Mouse (Mus musculus): ENCODE measurements around the gene Cotl1. TPM values are rescaled to one million over a fixed set of nuclear protein-coding genes. Genes with fewer than 3 reads are reported as not detected.

Cotl1 gene
- polyA plus RNA-seq, 1 experiment from 2014 or later = 158 TPM

- WGBS = 46% methylated on average over 9 of the region's 9 CpGs
- no peak overlapping the region for H3K4me3 ChIP-seq (replicated peaks)
- no peaks in the 10 kb centered on the region for H3K27me3 ChIP-seq (replicated peaks)
- no peak overlapping the region for H3K4me2 ChIP-seq
- H3K9ac ChIP-seq (replicated peaks) = no peak overlapping the region
- no peak for ATAC-seq (ENCODE audit: low FRiP score)
- H3K27ac ChIP-seq (replicated peaks) = no peak overlapping the region
- H3K9me3 ChIP-seq (replicated peaks) = no peaks in the 10 kb centered on the region
- peaks cover 15% of the 10 kb centered on the region for H3K4me1 ChIP-seq
- no peaks in the 10 kb centered on the region for H3K36me3 ChIP-seq
Observed at GRCm38 (mm10) chr8:119784141-119784574, 56.2 kb downstream of the Cotl1 start.

DNA sequence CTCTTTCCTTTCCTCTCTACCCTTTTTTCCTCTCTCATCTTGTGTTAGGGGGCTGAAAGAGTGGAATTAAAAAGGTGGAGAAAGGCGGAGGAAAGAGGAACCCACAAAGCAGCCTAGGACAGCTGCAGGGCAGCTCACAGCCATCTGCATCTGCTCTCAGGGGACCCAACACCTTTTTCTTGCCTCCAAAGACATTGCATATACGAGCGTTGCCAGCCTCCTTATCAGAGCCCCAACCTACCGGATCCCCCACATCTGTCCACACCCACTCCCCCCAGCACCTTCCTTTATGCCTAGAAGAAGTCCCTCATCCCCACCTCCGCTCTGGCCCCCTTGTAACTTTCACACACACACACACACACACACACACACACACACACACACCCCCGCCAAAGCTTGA lies 56.8 kb downstream of the Cotl1 start:
- H3K36me3 ChIP-seq = no peaks in the 10 kb centered on the region
- no peak for ATAC-seq (ENCODE audit: low FRiP score)
- no peaks in the 10 kb centered on the region for H3K9me3 ChIP-seq (replicated peaks)
- H3K4me2 ChIP-seq = no peak overlapping the region
- no peak overlapping the region for H3K4me3 ChIP-seq (replicated peaks)
- H3K27me3 ChIP-seq (replicated peaks) = no peaks in the 10 kb centered on the region
- 75% methylated on average over 6 of the region's 6 CpGs for WGBS
- peaks cover 21% of the 10 kb centered on the region for H3K4me1 ChIP-seq
- no peak overlapping the region for H3K27ac ChIP-seq (replicated peaks)
- no peak overlapping the region for H3K9ac ChIP-seq (replicated peaks)

GRCm38 (mm10) chr8:119782715-119783114 lies 57.6 kb downstream of the Cotl1 start:
- H3K36me3 ChIP-seq = no peaks in the 10 kb centered on the region
- ATAC-seq (ENCODE audit: low FRiP score) = no peak
- no peak overlapping the region for H3K4me2 ChIP-seq
- H3K27ac ChIP-seq (replicated peaks) = no peak overlapping the region
- WGBS = 5% methylated on average over 5 of the region's 5 CpGs
- H3K27me3 ChIP-seq (replicated peaks) = no peaks in the 10 kb centered on the region
- no peaks in the 10 kb centered on the region for H3K9me3 ChIP-seq (replicated peaks)
- H3K9ac ChIP-seq (replicated peaks) = no peak overlapping the region
- H3K4me3 ChIP-seq (replicated peaks) = no peak overlapping the region
- peaks cover 27% of the 10 kb centered on the region for H3K4me1 ChIP-seq

GRCm38 (mm10) chr8:119781086-119781840 lies 59.1 kb downstream of the Cotl1 start:
- no peak overlapping the region for H3K4me3 ChIP-seq (replicated peaks)
- 71% methylated on average over 4 of the region's 4 CpGs for WGBS
- no peaks in the 10 kb centered on the region for H3K36me3 ChIP-seq
- H3K9me3 ChIP-seq (replicated peaks) = no peaks in the 10 kb centered on the region
- no peak for ATAC-seq (ENCODE audit: low FRiP score)
- H3K4me1 ChIP-seq = peaks cover 38% of the 10 kb centered on the region
- no peak overlapping the region for H3K9ac ChIP-seq (replicated peaks)
- H3K27ac ChIP-seq (replicated peaks) = no peak overlapping the region
- H3K27me3 ChIP-seq (replicated peaks) = no peaks in the 10 kb centered on the region
- H3K4me2 ChIP-seq = no peak overlapping the region

GRCm38 (mm10) chr8:119780402-119781049 lies 59.8 kb downstream of the Cotl1 start:
- Histone ChIP-seq H3K9ac (replicated peaks) (no peak overlapping the region), H3K4me3 (replicated peaks) (no peak overlapping the region), H3K36me3 (no peaks in the 10 kb centered on the region), H3K9me3 (replicated peaks) (no peaks in the 10 kb centered on the region), H3K27me3 (replicated peaks) (no peaks in the 10 kb centered on the region), H3K4me1 (peaks cover 31% of the 10 kb centered on the region), H3K4me2 (no peak overlapping the region), H3K27ac (replicated peaks) (no peak overlapping the region)
- ATAC-seq (ENCODE audit: low FRiP score) = no peak
- WGBS = 81% methylated on average over 9 of the region's 9 CpGs

DNA sequence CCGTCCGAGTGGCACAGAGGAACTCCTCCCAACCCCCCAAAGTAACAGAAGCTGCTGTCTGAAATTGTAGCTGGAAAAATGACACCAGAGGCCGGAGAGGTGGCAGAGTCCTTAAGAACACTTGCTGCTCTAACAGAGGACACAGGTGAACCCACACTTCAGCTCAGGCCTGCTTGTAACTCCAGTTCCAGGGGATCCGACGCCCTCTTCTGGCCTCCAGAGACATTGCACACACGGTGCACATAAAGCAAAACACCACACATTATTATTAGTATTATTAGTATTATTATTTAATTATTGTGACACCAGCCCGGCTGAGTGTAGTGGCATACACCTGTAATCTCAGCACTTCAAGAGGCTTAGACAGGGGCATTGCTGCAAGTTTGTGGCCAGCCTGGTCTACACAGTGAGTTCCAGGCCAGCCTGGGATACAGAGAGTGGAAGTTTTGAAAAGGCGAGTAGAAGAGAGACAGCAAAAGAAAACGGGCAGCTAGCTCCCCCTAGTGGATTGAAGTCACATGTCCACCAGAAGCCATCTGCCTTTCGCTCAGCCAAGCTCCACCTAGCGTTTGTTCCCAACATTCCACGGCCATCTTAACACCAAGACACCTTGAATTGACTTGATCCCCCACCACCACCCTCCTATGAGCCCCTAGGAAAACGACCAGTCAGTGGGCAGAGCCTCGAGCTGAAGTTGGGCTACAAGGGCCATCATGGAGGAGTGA lies 61.2 kb downstream of the Cotl1 start:
- ATAC-seq (ENCODE audit: low FRiP score) = no peak
- H3K4me2 ChIP-seq = peak overlapping the region; percentile 93
- no peaks in the 10 kb centered on the region for H3K36me3 ChIP-seq
- no peaks in the 10 kb centered on the region for H3K27me3 ChIP-seq (replicated peaks)
- peak overlapping the region; percentile 37; the same call in 1 of the 2 replicates for H3K9ac ChIP-seq (replicated peaks)
- no peaks in the 10 kb centered on the region for H3K9me3 ChIP-seq (replicated peaks)
- peak overlapping the region; percentile 90 for H3K27ac ChIP-seq (replicated peaks)
- 24% methylated on average over 14 of the region's 14 CpGs for WGBS
- peaks cover 29% of the 10 kb centered on the region for H3K4me1 ChIP-seq
- no peak overlapping the region for H3K4me3 ChIP-seq (replicated peaks)

DNA sequence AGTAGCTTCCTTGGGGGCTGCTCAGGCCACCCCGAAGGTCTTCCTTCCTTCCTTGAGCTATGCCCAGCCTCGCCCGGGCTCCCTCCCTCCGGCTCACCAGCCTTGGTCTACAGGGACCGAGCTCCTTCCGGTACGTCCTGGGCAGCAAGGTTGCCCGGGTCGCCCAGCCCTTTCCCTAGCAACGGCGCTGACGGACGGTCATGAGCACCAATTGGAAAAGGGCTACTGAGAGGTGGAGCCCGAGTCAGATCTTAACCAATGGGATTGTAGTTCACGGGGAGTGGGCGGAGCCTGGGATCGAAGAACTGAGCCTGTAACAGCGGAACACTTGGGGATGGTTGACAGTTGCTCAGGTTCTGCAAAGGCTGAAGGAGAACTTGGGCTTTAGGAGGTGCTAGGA lies 62.1 kb downstream of the Cotl1 start, which contains the start of gene Tldc1:
Tldc1 (minus strand) TSS at position 154 of the 400 bp plus-strand sequence.
- Histone ChIP-seq H3K27ac (replicated peaks) (peak within 1 kb of the TSS; percentile 90), H3K27me3 (replicated peaks) (no peaks in the 10 kb centered on the region), H3K36me3 (no peaks in the 10 kb centered on the region), H3K9ac (replicated peaks) (peak within 1 kb of the TSS; percentile 79), H3K4me2 (peak within 1 kb of the TSS; percentile 93), H3K9me3 (replicated peaks) (no peaks in the 10 kb centered on the region), H3K4me1 (peaks cover 29% of the 10 kb centered on the region), H3K4me3 (replicated peaks) (peak within 1 kb of the TSS; percentile 67)
- WGBS = under 1% methylated on average over 18 of the region's 18 CpGs
- ATAC-seq (ENCODE audit: low FRiP score) = peak; percentile 97

- ATAC-seq (ENCODE audit: low FRiP score) = no peak; the same call in 1 of the 2 replicates
- Histone ChIP-seq H3K27ac (replicated peaks) (peak overlapping the region; percentile 90), H3K4me1 (peaks cover 29% of the 10 kb centered on the region), H3K36me3 (no peaks in the 10 kb centered on the region), H3K9ac (replicated peaks) (peak overlapping the region; percentile 79), H3K27me3 (replicated peaks) (no peaks in the 10 kb centered on the region), H3K4me3 (replicated peaks) (peak overlapping the region; percentile 67), H3K4me2 (peak overlapping the region; percentile 93), H3K9me3 (replicated peaks) (no peaks in the 10 kb centered on the region)
- 19% methylated on average over 7 of the region's 7 CpGs for WGBS
Observed at GRCm38 (mm10) chr8:119777765-119778164, 62.6 kb downstream of the Cotl1 start.

DNA sequence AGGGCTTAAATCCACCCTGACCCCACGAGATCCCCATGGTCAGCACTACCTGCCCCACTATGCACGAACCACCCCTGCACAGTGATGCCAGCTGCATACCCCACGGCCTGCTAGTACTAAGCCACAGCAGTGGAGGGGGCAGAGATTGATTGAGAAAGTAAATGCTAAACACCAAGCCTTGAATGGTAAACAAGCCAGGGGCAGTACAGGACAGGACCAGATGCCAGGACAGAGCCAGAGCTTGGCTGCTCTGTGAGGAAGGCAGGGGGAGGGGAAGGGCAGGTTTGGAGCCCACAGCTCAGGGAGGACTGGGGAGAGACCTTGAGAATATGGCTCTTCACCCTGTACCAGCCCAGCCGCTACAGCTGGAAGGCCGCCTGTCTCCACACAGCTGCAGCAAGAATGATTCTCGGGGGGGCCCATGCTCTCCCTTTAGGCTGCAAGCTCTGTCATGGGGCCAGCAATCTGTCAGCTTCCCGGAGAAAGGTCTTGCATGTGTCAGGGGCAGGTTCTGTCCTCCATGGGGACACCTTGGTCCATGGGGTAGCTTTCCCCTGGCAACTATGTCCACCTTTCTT lies 63.6 kb downstream of the Cotl1 start:
- Histone ChIP-seq H3K9ac (replicated peaks) (no peak overlapping the region), H3K4me2 (peak overlapping the region; percentile 93; the same call in 1 of the 2 replicates)
- WGBS = 83% methylated on average over 7 of the region's 7 CpGs

DNA sequence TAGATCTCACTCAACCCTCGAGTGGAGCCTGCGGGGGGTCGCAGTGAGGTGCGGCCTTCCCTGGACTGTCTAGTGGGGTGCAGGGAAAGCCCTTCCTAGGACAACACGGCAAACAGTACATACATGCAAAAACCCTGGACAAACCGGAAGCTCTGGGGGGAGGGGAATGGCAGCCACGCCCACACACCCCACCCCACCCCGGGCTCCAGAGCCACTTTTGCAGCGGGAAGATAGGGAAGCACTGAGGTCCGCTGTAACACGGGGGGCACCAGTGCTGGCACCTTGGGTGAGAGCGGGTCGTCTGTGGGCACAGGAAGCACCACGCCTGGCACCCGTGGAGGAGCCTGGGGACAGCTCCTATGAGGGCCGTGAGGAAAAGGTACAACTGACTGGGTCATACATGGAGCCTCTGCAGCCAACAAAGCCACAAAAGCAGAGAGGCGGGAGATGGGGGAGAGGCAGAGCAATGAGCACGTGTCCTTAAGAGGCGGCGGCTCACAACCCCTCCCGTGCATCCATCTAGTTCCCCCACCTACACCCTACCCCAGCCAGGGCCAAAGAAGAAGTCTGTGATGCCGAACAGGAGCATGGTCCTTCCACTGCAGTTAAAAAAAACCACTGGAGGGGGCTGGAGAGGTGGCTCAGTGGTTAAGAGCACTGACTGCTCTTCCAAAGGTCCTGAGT lies 74.4 kb downstream of the Cotl1 start:
- Histone ChIP-seq H3K4me3 (replicated peaks) (no peak overlapping the region), H3K4me1 (no peaks in the 10 kb centered on the region), H3K27me3 (replicated peaks) (no peaks in the 10 kb centered on the region), H3K9me3 (replicated peaks) (no peaks in the 10 kb centered on the region), H3K36me3 (peaks cover 33% of the 10 kb centered on the region), H3K9ac (replicated peaks) (no peak overlapping the region), H3K27ac (replicated peaks) (no peak overlapping the region), H3K4me2 (no peak overlapping the region)
- ATAC-seq (ENCODE audit: low FRiP score) = no peak
- WGBS = 84% methylated on average over 22 of the region's 22 CpGs

More for the DNA sequence above, 63.6 kb downstream of the Cotl1 start:
- H3K27me3 ChIP-seq (replicated peaks) = no peaks in the 10 kb centered on the region
- 0 out of 2 replicates have a peak, but pooled peaks cover 3% of the 10 kb centered on the region for H3K36me3 ChIP-seq
- H3K4me1 ChIP-seq = peaks cover 29% of the 10 kb centered on the region
- no peak overlapping the region for H3K4me3 ChIP-seq (replicated peaks)
- H3K27ac ChIP-seq (replicated peaks) = no peak overlapping the region
- no peak for ATAC-seq (ENCODE audit: low FRiP score)
- H3K9me3 ChIP-seq (replicated peaks) = no peaks in the 10 kb centered on the region

DNA sequence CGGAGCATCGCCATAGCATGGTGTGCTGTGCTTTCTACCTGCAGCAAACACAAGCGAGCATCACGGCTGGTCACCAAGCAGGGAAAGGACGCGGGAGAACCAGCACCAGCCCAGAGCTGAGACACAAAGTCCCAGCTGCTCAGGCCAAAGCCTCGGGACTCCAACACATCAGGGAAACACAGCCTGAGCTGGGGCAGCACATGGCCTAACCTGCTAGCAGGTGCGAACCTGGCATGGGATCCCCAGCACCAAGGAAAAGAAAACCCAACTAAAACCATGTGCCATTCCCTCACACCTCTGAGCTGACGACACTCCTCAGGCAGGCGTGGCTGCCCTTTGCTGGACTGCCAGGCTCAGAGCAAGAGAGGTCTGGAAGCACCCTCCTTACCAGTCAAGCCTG lies 75.0 kb downstream of the Cotl1 start:
- H3K9me3 ChIP-seq (replicated peaks) = no peaks in the 10 kb centered on the region
- peaks cover 39% of the 10 kb centered on the region for H3K36me3 ChIP-seq
- ATAC-seq (ENCODE audit: low FRiP score) = no peak
- no peaks in the 10 kb centered on the region for H3K27me3 ChIP-seq (replicated peaks)
- no peak overlapping the region for H3K4me2 ChIP-seq
- H3K9ac ChIP-seq (replicated peaks) = no peak overlapping the region
- WGBS = 93% methylated on average over 10 of the region's 10 CpGs
- no peaks in the 10 kb centered on the region for H3K4me1 ChIP-seq
- H3K4me3 ChIP-seq (replicated peaks) = no peak overlapping the region
- no peak overlapping the region for H3K27ac ChIP-seq (replicated peaks)
